Mouse (Mus musculus): Measurements from ENCODE around the gene Ddhd1. TPM values are rescaled to one million over a fixed set of nuclear protein-coding genes. Genes with fewer than 3 reads are reported as not detected.

Gene Ddhd1
- total RNA-seq, 2 experiments from 2014 or later: 67.5 to 74.4 TPM

Small RNA genes lying within 50 kb of the gene (microRNA-seq; reads per million reads assigned to microRNA genes)
- gene Mir5131: 2.4 to 6.0 reads per million in 2 experiments

Other genes starting within 250 kb of the Ddhd1 start
- gene Fermt2, start 128.0 kb downstream of the Ddhd1 start, total RNA-seq (2021): 100 to 1,000 TPM in 1 of 2 experiments, 10 to 100 TPM in 1; 90.8 to 117 TPM

Data from layer of hippocampus, postnatal 10 days (tissue).